Mouse (Mus musculus) kidney, postnatal 10 days (tissue): ENCODE results near the gene Kif13a.

ENCODE experiments used
- DNase-seq: peaks from one replicate; pipeline ENCODE4 v3.0.0; 2021; ENCODE audit warnings: mixed read lengths

Kif13a gene

GRCm38 (mm10) chr13:46929719-46930658, at the start of gene Kif13a:
TSS of gene Kif13a (minus strand) at chr13:46929867.
- peak; percentile 92 for DNase-seq

GRCm38 (mm10) chr13:46976532-46976931, 46.9 kb upstream of the Kif13a start:
- DNase-seq = no peak

DNA sequence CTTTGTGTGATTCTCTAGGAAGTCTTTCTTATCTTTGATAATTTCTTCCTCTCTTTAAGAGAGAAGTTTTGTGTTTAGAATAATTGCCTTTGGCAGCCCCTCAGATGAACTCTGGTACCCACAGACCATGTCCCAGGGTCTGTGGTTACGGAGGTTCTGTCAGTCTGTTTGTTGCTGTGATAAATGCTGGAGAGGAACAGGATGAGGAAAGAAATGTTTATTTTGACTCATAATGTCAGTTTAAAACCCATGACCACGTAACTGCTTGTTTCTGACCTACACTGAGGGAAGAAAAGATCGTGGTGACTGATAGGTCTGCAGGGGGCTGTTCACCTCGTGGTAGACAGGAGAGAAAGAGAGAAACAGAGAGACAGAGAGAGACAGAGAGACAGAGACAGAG, 46.3 kb upstream of the Kif13a start:
- no peak for DNase-seq

DNA sequence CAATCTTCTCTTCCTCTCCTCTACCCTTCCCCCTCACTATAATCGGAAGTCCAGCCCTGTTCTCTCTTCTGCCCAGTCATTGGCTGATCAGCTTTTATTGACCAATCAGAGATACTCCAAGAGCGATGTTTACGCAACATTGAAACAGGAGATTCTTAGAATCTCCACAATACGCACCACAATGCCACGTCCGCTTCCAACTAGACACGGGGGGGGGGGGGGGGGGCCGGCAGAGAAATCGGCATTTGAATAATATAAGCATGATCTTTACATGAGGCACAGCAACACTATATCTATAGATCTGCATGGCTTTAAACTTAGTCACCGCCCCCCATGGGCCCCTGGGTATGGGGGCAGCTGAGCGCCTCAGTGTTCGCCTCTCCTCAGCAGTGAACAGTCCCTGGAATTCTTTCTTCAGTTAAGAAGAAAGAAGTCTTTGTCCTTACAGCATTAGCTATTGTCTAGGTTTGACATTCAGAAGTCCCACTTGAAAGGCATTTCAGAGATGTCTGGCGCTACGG, 45.4 kb upstream of the Kif13a start:
- no peak for DNase-seq

DNA sequence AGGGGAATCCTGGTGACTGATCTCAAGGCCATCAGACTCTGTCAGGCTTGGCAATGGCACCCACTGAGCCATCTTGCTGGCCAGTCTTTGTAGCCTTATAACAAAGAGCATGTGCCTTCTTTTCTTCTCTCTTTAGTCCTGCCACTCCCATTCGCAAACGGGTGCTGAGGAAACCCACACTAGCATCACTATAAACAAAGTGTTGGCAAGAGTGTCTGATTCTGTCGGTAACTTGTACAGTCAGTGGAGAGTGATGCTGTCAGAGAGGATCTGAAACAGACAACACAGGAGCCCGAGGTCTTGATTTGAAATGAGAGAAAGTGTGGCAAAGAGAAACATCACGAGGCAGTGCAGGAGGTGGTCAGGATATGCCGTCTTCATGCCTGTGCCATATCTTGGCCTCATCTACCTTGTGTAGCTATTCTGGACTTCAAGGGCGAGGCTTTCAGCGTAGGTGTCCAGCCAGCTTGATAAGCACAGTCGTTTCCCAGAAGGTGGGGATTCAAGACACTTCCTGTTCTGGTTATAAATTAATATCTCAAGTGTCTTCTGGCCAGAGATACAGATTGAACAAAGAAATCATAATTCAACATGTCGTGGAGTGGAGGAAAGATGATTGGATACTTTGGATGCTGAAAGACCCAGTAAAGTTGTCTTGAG, 40.7 kb upstream of the Kif13a start:
- DNase-seq = no peak

- no peak for DNase-seq
These were observed 39.0 kb upstream of the Kif13a start for GRCm38 (mm10) chr13:46968626-46969025.

- no peak for DNase-seq
These were observed 37.6 kb upstream of the Kif13a start for GRCm38 (mm10) chr13:46967308-46967707.

DNA sequence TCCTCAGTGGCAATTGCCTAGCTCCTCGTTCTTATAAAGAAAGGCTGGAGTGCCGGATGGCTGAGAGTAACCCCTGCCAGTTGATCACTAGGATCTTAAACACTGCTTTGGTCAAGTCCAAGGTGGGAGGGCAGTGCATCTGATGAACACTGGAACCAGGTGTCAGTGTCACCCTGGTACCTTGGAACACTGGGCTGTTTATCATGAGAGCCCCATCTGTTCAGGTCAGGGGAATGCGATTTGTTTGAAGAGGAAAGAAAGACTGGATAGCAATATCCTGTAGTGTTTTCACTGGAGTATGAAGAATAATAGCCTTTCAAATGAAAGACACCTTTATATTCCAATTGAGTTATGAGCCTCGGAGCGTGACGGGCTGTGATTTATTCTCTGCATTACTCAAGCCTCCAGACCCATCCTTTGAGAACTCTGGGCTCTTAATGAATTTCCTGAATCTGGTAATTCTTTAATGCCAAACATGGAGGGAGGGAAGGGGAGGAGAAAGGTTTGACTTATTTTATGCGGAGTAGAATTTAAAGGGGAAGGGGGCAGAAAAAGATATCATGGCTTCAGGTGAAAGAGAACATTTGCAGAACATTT, 31.3 kb upstream of the Kif13a start:
- no peak for DNase-seq

GRCm38 (mm10) chr13:46959139-46959538, 29.5 kb upstream of the Kif13a start:
- DNase-seq = no peak

- DNase-seq = no peak
These were observed 21.5 kb upstream of the Kif13a start for GRCm38 (mm10) chr13:46951212-46951611.

DNA sequence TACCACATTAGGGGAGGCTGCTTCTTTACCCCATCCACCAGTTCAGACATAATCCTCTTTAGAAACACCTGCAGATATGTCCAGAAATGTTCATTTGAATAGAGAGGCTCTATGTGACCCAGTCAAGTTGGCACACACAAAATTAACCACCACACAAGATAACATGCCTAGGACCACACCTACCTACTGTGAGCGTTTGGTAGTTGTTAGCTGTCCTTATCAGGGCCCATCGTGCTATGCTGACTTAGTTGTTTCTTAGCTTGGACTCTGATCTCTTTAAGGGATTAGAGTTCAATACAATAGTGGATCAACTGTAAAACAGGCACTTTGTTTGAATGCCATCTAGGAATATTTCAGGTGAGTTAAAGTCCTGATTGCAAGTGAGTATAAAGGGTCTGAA, 20.1 kb upstream of the Kif13a start:
- DNase-seq = no peak

DNA sequence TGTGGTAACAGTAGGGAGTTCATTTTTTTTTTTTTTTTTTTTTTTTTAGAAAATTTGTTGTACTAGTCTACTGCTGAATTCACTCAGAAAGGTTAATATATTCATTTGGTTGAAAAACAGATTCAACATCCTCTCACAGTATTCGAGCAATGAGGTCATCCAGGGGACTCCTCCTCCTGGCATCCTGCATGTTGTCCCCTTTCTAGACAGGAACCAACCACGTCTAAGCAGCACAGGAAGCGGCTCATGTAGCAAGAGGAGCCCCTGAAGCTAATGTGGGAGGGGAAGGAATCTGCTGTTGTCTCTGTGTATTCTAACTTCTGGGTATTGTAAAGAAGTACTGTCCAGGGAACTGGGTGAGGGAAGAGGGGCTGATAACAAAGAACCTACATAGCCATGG, 18.4 kb upstream of the Kif13a start:
- DNase-seq = no peak

DNA sequence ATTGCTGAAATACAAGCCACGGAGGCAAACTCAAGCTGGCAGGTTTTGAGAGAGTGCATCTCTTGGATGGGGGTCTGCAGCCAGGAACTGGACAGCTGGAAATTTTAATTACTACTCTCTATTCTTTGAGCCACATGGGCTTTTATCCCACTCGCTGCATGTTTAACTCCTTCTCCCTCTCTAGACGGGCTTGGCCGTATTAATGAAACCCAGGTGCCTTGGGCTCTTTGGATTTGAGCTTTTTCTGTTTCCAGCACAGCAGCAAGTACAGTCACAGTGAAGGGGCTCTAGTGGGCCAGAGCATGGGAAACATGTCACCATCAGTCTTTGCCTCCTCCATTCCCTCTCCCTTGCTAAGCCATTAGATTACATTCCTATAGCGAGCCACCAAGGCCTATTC, 16.4 kb upstream of the Kif13a start:
- DNase-seq = no peak

DNA sequence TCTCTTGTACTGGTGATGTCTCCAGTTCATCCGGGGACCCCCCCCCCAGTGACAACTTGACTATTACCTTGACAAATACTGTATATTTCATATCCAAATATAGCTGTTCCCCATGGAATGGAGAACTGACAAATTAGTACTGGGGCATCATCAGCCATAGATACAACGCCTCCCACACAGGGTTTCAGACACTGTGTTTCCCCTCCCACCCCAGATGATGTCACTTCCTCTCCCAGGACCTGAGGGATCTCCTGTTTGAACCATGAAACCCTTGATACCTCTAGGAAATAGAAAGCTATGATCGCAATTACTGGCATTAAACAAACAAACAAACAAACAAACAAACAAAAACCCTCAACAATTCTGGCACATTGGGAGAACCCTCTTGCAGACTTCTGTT, 15.6 kb upstream of the Kif13a start:
- DNase-seq = no peak

DNA sequence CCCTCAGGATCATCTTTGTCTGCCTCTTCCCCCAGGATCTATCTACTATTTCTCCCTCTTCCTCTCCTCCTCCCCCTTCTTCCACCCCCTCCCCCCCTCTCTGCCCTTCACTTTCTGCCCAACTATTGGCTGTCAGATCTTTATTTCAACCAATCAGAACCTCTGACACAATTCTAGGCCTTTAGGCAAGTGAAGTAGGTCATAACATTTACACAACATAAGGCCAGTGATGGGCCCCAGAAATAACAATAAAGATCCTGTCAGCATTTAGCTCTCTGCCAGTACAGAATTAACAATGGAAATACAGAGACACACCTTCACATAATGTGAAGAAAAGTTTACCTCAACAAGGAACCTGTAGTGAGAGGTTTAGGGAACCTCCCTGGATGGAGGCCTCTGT, 13.6 kb upstream of the Kif13a start:
- no peak for DNase-seq

GRCm38 (mm10) chr13:46934116-46934515, 4.4 kb upstream of the Kif13a start:
- no peak for DNase-seq

GRCm38 (mm10) chr13:46932846-46933245, 3.2 kb upstream of the Kif13a start:
- DNase-seq = no peak

- DNase-seq = no peak
These were observed 2.4 kb upstream of the Kif13a start for GRCm38 (mm10) chr13:46932049-46932448.

- peak; percentile 19 for DNase-seq
These were observed 986 bp upstream of the Kif13a start for GRCm38 (mm10) chr13:46930659-46931046.

- peak; percentile 69 for DNase-seq
These were observed 541 bp downstream of the Kif13a start for GRCm38 (mm10) chr13:46928961-46929691.

DNA sequence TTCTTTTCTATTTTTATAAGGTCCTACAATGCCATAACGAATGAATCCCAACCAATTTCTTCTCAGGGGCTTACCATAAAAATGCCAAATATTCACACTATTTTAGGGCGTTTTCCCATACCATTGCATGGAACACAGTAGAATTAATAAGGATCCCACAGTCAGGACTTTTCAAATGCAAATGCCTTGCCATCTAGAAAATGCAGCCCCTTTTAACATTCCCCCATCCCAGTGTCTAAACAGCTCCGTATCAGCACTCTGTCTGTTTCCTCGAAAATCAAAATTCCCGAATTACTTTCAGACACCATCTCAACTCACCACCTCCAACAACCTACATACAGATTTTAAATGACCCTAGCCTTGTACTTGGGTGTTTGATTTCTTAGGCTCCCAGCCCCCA, 1.3 kb downstream of the Kif13a start:
- no peak for DNase-seq

DNA sequence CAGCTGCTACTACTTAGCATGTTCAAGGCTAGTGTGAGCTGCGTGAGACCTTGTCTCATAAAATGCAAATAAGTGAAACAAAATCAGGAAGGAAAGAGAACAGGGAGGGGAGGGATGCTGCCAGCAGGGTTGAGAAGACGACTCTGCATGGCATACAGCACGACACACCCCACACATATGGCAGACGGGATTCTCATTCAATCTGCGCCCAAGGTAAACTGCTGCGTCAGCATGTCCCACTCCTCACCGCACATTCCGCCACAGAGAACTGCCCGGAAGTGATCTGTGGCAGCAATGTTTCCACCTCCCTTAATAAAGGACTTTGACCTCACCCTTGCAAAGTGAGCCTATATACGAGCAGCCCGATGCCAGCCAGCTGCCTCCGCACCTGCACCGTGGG, 4.0 kb downstream of the Kif13a start:
- DNase-seq = no peak

DNA sequence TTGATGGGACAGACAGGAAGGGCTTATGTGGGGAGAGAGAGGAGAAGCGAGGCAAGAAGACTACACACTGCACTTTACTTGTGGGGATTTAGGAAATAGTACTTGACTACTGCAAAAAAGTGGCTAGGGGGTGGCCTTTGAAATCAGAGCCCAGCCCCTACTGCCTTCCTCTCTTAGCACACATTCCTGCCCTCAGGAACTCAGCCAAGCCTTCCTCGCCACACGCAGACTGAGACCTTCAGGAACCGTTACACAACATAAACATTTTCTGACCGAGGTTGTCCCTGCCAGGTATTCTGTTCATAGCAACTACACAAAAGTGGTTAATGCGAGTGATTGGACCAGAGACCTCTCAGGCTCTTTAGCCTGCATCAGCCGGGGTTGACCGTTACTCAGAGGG, 8.1 kb downstream of the Kif13a start:
- DNase-seq = no peak
